Mouse (Mus musculus) stomach, postnatal 0 days (tissue): ENCODE measurements around the gene Trp53inp2.

Source experiments
- CTCF ChIP-seq: IDR thresholded peaks from 2 replicates; pipeline ENCODE4 v1.5.1; 2016; ENCODE audit warnings: antibody characterized with exemption, low read depth, mild to moderate bottlenecking, moderate library complexity
- EP300 ChIP-seq: optimal IDR thresholded peaks from 2 replicates; pipeline ENCODE3; 2016; ENCODE audit warnings: antibody characterized with exemption

- TF ChIP-seq CTCF (peak; percentile 43), EP300 (no peak)
Measured at GRCm38 (mm10) chr2:155382791-155383438, 2.1 kb downstream of the Trp53inp2 start.
